Mouse (Mus musculus): ENCODE data around the gene Cmss1. TPM values are rescaled to one million over a fixed set of nuclear protein-coding genes. Genes with fewer than 3 reads are reported as not detected.

Cmss1 gene
- total RNA-seq, 2 experiments from 2014 or later = 18.7 to 21.4 TPM

DNA sequence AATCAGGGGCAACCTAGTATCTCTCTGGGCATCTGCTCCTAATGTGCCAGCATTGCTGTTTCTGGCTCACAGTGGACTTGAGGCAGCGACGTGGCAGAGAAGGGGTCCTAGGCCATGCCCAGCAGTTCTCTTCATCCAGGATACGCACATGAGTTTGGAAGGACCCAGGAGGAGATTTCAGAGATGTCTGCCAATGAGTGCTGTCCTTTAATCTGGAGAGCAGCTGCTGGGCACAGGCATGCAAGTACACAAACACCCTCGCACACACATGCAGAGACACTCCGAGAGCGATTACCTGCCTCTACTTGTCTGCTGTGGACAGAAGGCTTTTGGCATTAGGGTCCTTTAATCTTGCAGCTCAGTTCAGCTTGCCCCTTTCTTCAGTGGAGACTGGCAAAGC is 253.9 kb downstream of the Cmss1 start, which contains the start of gene Filip1l:
Gene Filip1l, plus strand, starts transcription at position 343 of the 400 bp plus-strand sequence.
- no peak for DNase-seq (ENCODE audit: low spot score in 2 of 2)

DNA sequence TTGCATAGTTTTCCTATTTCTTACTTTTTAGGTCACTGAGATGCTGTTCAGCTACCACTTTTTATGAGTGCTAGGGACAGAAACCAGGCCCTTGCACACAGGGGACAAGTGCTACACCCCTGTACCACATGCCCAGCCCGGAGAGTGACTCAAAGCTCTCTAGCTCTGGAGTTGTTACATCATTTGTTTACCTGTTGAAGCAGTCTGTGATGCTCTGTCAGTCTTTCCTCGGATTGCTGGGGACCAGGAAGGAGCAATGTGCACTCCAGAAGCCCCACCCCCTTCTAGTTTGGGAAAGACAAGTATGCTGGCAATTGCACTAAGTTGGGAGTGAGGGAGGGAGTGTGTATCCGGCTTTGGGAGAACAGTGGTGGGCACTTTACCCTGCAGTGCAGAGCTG is 257.0 kb downstream of the Cmss1 start:
- DNase-seq (ENCODE audit: low spot score in 2 of 2) = no peak

DNA sequence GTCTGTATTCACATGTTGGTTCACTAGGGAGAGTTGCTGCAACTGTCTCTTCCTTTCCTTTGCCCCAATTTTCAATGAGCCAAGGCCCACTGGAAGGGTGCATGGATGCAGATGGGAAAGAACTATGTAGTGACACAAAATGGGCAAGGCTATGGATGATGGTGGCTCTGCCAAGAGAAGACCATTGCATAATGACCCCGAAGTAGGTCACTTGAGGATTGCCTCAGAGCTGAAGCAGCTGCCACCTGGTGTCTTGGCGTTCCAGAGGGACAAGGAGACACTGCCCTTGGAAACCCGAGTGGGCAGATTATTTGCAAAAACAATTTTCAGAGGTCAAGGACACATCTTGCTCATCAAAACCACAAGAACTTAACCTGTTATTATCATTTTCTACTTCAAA is 257.6 kb downstream of the Cmss1 start:
- DNase-seq (ENCODE audit: low spot score in 2 of 2) = no peak

DNA sequence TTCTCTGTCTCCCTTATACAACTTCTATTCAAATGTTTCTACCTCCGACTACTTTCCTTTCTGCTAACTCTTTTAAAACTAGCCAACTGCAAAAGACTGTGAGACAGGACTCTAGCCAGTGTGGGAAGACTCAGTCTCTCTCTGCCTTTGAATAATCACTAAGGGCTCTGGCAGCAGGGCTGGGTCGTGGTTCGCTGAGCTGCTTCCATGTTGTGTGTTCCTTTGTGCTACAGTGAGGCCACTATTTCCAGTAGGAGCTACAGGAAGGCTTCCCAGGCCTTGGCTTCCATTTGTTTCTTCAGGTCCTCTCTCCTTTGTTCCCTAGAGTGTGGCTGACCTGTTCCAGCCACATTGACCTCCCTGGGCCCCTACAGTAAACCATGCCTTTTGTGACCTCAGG is 260.4 kb downstream of the Cmss1 start:
- no peak for DNase-seq (ENCODE audit: low spot score in 2 of 2)

DNA sequence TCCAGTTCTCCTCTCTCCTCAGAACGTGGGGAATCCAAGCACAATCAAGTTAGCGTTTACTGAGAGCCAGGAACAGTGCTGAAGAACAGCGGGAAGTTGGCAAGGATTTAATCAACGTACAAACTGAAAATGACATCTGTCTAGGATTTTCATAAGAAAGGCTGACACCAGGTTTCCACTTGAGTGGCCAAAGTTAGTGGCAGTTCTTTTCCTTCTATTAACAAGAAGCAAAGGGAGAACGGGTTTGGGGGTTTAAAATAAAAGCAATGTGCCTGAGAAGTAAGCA is 266.1 kb downstream of the Cmss1 start:
- DNase-seq (ENCODE audit: low spot score in 2 of 2) = no peak

DNA sequence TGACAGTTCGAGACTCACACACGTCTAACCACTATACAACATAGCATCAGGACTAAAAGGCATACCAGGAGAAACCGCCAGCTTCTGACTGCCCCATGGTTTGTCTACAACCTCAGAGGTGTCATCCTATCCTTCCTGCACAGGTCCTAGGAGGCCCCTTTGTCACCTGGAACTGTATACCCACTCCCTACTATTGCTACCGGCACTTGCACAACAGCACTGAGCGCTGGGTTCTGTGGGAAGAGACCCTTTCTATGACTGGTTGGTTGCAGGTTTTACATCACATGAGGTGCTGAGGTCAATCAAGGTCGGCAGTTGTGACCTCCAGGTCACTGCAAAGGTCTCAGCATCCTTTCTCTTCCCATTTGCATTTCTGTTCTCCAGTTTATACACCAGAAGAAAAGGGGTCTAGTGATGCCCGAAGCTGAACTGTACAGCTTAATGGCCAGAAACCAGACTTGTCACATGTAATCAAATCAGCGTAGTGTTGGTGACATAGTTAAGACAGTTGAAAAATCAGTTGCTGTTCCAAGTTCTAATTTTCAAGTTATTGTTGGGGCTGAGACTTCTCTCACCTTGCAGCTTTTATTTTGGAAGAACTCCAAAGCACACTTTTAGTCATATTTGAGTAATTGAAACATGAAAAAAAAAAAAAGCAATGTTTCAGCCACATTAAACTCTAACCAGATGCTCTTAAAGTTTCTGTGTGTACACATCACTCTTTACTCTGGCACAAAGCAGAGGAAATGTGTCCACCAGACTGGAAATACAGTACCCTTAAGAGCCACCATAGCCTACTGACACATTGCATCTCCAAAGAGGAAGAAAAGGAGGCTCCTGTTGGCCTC is 266.7 kb downstream of the Cmss1 start:
- DNase-seq (ENCODE audit: low spot score in 2 of 2) = no peak

DNA sequence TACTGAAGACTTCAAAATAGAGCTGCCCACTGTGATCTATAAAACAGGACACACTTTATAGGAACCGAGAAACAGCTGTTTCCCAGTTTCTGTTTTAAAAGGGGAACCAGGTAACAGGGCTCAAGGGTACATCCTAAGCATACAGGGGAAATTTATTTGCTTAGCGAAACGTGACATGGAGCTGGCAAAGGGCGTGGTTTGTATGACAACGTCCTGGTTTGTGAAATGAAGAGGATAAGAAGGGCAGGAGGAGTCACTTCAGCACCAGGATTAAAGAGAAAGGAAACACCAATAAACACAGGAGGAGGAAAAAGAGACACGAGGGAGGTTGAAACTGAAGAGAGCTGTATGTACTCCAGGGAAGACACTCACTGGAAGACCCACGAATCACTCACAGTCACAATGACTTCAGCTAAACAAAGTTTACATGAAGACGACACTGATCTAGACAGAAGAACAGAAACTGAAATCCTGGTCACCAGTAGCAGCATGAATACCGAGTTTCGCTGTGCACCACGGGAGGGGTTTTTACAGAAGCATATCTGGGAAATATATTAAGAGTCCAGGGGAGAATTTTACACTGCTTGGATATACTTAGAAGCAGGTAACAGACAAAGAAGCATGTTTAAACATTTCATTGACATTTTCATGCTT is 269.8 kb downstream of the Cmss1 start:
- DNase-seq (ENCODE audit: low spot score in 2 of 2) = no peak

DNA sequence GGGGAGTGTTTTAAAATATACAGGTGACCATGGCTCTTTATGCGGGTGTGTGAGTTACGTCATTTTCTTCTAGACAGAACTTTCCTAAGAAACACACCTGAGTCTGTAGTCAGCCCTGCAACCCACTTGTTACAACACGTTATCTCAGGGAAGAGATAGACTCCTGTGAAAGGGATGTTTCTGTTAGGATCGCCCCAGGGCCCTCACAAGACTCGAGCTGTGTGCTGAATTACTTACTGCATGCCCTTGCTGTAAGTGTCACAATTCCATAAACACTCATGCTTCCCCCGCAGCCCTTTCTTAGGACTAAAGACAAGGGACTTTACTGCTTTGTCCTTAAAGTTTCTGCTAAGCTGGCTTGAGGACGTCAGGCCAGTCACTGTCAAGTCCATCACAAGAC is 274.4 kb downstream of the Cmss1 start:
- no peak for DNase-seq (ENCODE audit: low spot score in 2 of 2)

DNA sequence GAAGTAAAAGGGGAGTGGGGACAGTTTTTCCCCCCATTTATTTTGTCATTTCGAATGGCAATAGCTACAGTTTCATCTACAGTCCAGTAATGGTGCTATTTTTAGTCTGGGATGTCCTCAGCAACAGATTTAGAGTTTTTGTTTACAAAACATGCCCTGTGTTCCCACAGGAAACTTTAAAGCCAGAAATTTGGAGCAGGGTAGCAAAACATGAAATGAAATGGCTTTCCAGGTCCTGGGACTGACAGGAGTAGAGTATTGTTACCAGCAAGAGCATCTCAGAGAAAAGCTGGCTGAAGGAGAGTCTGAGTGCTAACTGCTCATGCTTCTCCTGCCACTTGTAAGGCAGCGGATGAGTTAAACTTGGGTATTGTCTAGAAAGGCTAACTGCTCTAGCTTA is 276.6 kb downstream of the Cmss1 start:
- DNase-seq (ENCODE audit: low spot score in 2 of 2) = no peak

DNA sequence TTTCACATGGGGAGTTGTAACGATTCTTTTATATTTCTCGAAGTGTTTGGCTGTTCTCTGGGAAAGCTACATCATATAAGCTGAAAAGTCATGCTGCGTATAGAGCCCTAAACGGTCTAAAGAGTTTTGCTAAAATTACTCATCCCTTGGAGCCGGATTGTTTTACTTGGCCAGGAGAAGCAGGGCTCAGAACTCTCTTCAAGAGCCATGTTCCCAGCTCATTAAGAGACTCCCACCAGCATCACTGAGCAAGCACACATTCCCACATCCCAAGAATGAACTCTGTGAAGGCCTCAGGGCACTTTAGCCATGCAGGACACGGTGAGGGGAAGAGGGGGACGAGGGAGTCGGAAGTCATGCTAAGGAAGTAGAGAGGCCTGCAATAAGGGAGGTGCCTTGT is 277.6 kb downstream of the Cmss1 start:
- DNase-seq (ENCODE audit: low spot score in 2 of 2) = no peak

DNA sequence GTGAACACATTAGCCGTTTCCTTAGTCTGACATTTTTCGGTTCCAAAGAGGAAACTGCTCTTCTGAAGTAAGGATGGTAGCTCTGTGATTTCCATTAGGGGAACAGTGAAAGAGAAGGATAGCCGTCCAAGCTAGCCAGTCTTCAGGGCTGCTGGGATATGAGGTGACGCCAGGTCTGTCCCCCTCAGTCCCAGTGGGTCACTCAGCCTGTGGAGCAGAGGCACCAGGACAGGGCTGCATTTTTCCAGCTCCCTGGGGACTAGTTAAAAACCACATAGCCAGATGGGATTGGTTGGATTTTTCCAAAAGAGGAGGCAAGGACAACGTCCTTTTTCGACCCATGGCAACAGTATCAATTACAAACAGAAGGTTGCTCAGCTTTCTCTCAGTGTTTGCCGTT is 279.7 kb downstream of the Cmss1 start:
- no peak for DNase-seq (ENCODE audit: low spot score in 2 of 2)

DNA sequence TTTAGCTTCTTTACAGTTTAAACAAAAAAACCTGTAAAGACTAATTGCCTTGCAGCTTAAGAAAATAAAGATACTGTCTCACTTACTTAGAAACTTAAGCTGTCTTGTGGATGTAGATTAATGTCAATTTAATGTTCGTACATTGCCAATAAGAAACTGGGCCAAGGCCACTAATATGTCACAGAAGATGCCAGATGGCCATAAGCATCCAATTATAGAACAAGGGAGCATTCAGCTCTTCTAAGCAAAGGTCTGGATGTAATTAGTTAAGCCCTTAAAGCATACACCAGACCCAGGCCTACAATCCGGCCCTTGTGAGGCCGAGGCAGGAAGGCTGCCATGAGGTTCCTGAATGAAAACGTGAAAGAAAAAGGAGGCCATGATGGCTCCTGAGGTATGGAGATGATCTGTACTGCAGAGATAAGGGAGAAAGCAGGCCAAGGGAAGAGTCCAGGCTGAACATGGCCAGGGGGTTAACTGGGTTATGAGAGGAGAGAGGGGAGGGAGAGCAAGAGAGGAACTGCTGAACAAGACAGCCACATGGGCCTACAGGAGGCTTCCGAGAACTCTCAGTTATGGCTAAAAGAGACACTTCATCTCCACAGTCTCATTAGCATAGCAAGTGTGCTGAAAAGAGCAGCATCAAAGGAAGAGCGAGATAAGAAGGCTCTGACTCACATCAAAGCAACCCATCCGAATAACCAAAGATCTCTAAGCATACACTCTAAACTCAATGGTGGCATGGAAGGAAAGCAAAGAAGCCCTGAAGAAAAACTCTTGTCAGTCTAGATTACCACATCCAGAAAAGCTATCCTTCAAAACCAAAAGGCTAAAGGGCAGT is 287.2 kb downstream of the Cmss1 start:
- no peak for DNase-seq (ENCODE audit: low spot score in 2 of 2)

DNA sequence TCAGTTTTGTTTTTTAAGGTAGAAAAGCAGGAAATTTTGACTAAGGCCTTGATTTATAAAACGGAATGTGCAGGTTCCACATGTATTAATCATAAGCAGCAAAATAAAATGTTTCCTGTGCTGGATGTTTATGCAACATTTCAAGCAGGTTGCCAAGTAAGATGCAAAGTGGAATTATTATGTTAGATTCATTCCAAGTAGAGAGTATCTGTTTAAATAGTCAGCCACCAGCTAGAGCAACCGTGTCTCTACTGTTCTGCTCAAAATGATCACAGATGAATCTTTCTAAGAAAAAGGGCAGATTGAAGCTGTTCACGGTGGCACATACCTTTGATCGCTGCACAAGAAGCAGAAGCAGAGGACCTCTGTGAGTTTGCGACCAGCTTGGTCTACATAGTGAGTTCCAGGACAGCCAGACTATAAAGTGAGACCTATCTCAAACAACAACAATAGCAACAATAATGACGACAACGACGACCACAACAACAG is 288.0 kb downstream of the Cmss1 start:
- no peak for DNase-seq (ENCODE audit: low spot score in 2 of 2)

DNA sequence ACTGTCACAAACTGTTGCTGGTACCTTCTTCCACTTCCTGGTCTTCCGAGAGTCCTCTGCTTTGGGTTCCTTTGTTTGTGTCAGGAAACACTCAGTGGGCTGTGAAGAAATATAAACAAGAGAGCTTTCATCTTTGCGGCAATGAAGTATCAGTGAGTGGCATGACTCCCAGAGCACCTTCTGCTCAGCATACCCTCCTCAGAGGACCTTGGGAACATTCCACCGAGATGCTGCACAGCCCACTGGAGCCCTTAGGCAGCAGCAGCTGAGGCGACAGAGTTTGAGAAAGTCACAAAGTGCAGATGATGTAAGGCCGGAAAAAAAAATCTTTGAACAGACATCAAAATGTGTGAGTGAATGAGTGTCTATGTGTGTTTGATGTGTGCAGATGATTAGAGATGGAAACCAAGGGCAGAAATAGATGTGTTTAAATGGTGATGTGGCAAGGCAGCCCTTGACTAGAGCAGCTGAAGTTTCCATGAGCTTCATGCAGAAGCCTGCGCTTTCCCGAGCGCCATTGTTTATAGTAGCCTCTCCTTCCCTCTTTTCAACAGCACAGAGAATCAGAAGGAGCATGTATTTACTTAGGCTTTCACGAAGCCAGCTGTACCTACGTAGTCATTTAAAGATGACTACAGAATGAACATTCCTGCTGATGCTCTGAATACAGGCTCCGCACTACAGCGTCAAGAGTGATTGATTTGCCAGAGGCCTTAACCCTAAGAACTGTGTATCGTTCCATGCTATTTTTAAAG is 288.6 kb downstream of the Cmss1 start:
- DNase-seq (ENCODE audit: low spot score in 2 of 2) = no peak

DNA sequence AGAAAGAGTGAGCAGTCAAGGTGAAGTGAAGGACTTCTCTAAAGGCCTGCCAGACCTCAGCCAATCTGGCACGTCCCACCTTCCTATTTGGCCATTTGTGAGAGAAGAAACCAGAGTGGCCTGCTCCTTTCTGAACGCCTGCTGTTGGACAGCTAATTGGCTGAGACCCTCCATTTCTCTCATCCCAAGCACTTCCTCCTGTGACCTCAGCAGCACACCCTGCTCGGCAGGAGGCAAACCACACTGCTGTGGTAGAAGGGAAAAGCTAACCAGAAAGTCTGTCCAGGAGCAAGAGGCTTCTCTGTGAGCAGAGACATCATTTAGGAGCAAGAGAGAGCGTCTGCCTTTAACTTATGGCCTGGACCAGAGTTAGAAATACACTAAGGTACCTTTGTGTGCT is 289.5 kb downstream of the Cmss1 start:
- no peak for DNase-seq (ENCODE audit: low spot score in 2 of 2)

DNA sequence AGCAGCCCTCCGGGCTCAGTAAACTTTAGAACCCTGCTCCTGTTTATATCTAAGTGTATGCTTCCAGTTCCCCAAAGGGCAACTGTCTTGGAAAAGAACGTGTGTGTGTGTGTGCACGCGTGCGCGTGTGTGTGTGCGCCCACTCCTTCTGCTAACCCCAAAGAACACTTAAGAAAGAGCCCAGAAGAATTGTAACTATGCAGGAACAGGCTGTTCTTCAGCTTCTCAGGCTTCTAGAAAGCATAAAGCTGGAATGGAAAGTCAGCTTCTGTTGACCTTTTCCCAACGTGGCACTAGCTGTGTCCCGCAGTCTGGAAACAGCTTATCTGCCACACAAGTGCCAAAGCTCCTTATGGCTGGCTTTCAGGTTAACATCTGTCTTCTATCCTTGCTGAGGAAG is 291.6 kb downstream of the Cmss1 start:
- no peak for DNase-seq (ENCODE audit: low spot score in 2 of 2)

DNA sequence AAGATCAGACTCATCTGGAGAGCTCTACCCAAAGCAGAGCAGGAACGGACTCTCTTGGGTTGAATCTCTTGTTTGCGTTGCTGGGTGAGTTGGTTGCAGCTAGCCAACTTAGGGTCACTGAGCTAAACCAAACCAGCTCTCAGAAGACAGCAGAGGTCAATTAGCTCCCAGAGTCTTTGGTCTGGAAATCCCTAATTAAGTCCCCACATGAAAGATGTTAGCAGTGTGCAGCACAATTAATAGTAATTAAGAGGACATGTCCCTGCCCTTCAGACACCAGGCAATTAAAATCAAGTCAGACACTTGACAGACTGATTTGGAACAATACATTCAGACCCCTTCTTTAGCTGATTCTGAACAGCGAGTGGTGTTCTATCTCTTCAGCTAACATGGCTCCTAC is 292.4 kb downstream of the Cmss1 start:
- DNase-seq (ENCODE audit: low spot score in 2 of 2) = no peak

DNA sequence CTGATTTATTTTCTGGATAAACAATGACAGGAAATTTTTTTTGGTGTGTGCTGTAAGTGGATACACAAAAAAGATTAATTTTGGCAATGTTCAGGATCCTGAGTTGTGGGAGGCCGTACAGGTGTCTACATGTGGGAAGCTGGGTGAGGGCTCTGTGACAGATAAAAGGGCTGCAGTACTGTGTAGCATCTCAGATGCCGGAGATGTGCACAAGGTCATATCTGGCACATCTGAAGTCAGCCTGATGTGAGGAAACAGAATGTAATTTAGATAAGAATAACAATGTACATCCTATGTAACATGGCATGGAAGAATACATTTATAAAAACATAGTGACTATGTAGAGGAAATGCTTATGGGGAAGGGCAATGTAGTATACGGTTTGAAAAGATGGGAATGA is 293.2 kb downstream of the Cmss1 start:
- no peak for DNase-seq (ENCODE audit: low spot score in 2 of 2)

DNA sequence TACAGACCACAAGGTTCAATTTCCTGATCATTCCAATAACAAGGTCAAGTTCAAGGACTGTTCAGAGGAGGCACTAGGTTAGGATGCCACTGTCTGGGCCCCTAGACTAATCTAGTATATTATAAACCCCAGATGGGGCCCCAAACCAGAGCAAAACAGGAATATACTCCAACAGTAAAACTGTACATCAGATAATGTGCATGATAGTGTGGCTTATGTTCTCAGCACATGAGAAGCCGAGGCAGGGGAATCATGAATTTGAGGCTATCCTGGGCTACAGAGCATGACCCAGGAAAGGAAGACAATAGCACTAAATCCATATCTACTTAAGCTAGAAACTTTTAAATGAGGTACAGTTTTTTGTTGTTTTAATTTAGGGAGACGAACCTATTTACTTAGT is 294.5 kb downstream of the Cmss1 start:
- no peak for DNase-seq (ENCODE audit: low spot score in 2 of 2)

DNA sequence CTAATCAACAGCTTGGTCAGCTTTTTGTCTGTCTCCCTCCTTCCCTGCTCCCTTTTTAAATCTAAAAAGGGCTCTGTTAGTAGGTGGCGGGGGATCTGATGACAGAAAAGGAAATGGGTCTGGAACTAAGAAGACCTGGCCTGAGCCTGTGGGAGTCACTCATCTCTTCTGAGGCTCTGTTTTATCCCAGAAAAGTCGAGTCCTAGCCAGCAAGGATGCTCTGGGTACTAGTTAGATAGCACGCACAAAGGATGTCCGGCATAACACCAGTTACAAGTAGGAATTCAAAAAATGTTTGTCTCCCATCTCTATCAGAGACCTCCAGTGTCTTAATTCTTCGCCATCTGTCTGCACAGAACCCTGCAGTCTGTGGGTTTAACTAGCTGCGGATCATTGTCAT is 301.2 kb downstream of the Cmss1 start:
- DNase-seq (ENCODE audit: low spot score in 2 of 2) = no peak

DNA sequence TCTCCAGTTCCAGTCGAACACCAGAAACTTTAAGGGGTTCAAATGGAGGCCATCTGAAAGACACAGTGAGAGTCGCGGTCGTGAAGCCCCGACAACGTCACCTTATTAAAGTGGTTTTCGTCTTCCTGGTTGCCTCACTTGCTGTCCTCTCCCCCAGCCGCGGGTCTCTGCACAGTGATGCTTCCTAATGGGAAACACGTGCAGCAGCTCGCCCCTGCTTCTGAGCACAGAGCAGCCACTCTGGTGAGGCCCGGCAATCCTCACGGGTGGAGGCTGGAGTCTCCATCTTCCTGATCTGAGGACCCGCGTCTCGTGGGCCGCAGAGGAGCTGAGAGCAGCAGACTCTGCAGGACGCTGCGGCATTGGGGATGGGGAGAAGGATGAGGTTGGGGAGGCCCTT is 302.9 kb downstream of the Cmss1 start:
- no peak for DNase-seq (ENCODE audit: low spot score in 2 of 2)

All from left cerebral cortex, adult 18-20 months (tissue).